12 mouse cellular contexts compared by ENCODE assay signal in genomic region chr3:21263317-21263716, GRCm38 (mm10).
"Had no signal": no experiment of that assay in that cellular context is flagged by ENCODE, and none has a peak within 500 bp of the region (broad histone marks: within the 10 kb centered on the region; RNA-seq: fewer than 3 reads in every experiment).

No protein-coding gene starts in this region.

- H3K27ac ChIP-seq: layer of hippocampus, adult 2 months; limb, embryonic 15.5 days; liver, embryonic 12.5 days; lung, embryonic 15.5 days; macrophage; midbrain, embryonic 13.5 days had no signal

- H3K4me3 ChIP-seq: layer of hippocampus, adult 2 months; limb, embryonic 15.5 days; liver, embryonic 12.5 days; lung, embryonic 15.5 days; megakaryocyte, embryonic 14.5 days; midbrain, embryonic 13.5 days had no signal

- H3K27me3 ChIP-seq: limb, embryonic 15.5 days; liver, embryonic 12.5 days; lung, embryonic 15.5 days; megakaryocyte, embryonic 14.5 days; midbrain, embryonic 13.5 days had no signal

- H3K4me1 ChIP-seq: limb, embryonic 15.5 days; liver, embryonic 12.5 days; lung, embryonic 15.5 days; midbrain, embryonic 13.5 days had no signal

- H3K36me3 ChIP-seq: limb, embryonic 15.5 days; liver, embryonic 12.5 days; lung, embryonic 15.5 days; midbrain, embryonic 13.5 days had no signal

- H3K9ac ChIP-seq: limb, embryonic 15.5 days; liver, embryonic 12.5 days; lung, embryonic 15.5 days; midbrain, embryonic 13.5 days had no signal

- DNase-seq: kidney, postnatal 10 days; kidney, postnatal 4 days; lung, postnatal 14 days; right cerebral cortex, postnatal 14 days; thymus, postnatal 36 days had no signal

- ATAC-seq: liver, embryonic 12.5 days; midbrain, embryonic 13.5 days had no signal

- H3K9me3 ChIP-seq: limb, embryonic 15.5 days; liver, embryonic 12.5 days; lung, embryonic 15.5 days; megakaryocyte, embryonic 14.5 days; midbrain, embryonic 13.5 days had no signal

- H3K4me2 ChIP-seq: limb, embryonic 15.5 days; liver, embryonic 12.5 days; lung, embryonic 15.5 days; midbrain, embryonic 13.5 days had no signal
